Mouse (Mus musculus): ENCODE results near the gene Snapc3. TPM values are rescaled to one million over a fixed set of nuclear protein-coding genes. Genes with fewer than 3 reads are reported as not detected.

Gene Snapc3
- total and polyA plus RNA-seq, 2 experiments from 2014 or later = 23.6 to 34.6 TPM

DNA sequence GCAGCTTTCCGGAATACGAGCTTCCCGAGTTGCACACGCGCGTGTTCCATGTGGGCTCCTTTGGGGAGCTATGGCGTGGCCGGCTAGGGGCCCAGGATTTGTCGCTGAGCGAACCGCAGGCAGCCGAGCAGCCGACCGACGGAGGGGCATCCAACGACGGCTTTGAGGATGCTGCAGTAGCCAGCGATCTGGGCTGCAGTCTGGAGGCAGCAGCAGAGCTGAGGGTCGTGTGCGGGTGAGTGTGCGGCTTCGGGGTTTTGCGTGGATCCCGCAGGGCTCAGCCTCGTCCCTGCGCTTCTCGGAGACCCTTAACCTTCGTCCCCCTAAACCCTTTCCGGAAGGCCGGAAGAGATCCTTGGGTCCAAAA, 279 bp downstream of the Snapc3 start:
- Histone ChIP-seq H3K27me3 (ENCODE audit: control insufficient read depth, insufficient read depth, low read length) (no peaks in the 10 kb centered on the region), H3K9me3 (replicated peaks; ENCODE audit: control insufficient read depth, low read length) (0 out of 2 replicates have a peak, but pooled peaks cover 8% of the 10 kb centered on the region), H3K4me2 (ENCODE audit: low read depth, low read length) (peak overlapping the region; percentile 83), H3K4me3 (ENCODE audit: low read depth, low read length) (peak overlapping the region; percentile 97), H3K27ac (ENCODE audit: low read depth) (peak overlapping the region; percentile 79), H3K4me1 (ENCODE audit: control insufficient read depth, insufficient read depth) (no peaks in the 10 kb centered on the region), H3K36me3 (replicated peaks; ENCODE audit: control insufficient read depth, insufficient read depth, low read length) (peaks cover 4% of the 10 kb centered on the region; the same call in 1 of the 2 replicates), H3K9ac (replicated peaks; ENCODE audit: low read depth, low read length) (peak overlapping the region; percentile 94)
- ATAC-seq (ENCODE audit: insufficient read depth, low read depth) (peak; percentile 40), DNase-seq (ENCODE audit: low spot score) (no peak)
- TF ChIP-seq CTCF (IDR thresholded peaks at IDR 0.05; ENCODE audit: low read depth) (no peak), EP300 (IDR thresholded peaks at IDR 0.05; ENCODE audit: low read depth) (no peak)
- under 1% methylated on average over 30 of the region's 30 CpGs for WGBS

DNA sequence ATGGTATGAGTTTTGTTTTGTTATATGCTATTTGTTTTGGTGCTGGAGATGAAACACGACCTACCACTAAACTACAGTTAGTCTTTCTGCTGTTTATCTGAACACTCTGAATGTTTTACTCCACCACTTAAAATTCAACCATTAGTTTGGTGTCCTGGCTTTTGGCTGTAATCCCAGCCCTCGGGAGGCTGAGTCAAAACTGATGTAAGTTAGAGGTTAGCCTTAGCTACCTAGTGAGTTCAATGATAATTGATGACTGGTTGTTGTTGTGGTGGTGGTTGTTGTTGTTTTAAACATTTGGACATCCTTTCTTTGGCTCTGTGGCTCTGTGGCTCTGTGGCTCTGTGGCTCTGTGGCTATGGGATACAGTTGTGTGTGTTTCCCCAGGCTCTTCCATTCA, 1.3 kb downstream of the Snapc3 start:
- Histone ChIP-seq H3K4me1 (ENCODE audit: control insufficient read depth, insufficient read depth) (no peaks in the 10 kb centered on the region), H3K9ac (replicated peaks; ENCODE audit: low read depth, low read length) (0 out of 2 replicates have a peak overlapping the region, but pooled peaks have one; percentile 94), H3K27me3 (ENCODE audit: control insufficient read depth, insufficient read depth, low read length) (no peaks in the 10 kb centered on the region), H3K4me3 (ENCODE audit: low read depth, low read length) (peak overlapping the region; percentile 97), H3K4me2 (ENCODE audit: low read depth, low read length) (peak overlapping the region; percentile 83), H3K27ac (ENCODE audit: low read depth) (no peak overlapping the region), H3K36me3 (replicated peaks; ENCODE audit: control insufficient read depth, insufficient read depth, low read length) (peaks cover 13% of the 10 kb centered on the region; the same call in 1 of the 2 replicates), H3K9me3 (replicated peaks; ENCODE audit: control insufficient read depth, low read length) (0 out of 2 replicates have a peak, but pooled peaks cover 8% of the 10 kb centered on the region)
- WGBS = 60% methylated on average over 2 of the region's 2 CpGs
- TF ChIP-seq EP300 (IDR thresholded peaks at IDR 0.05; ENCODE audit: low read depth) = no peak
- TF ChIP-seq CTCF (IDR thresholded peaks at IDR 0.05; ENCODE audit: low read depth) = no peak
- DNase-seq (ENCODE audit: low spot score) = no peak
- no peak for ATAC-seq (ENCODE audit: insufficient read depth, low read depth)

DNA sequence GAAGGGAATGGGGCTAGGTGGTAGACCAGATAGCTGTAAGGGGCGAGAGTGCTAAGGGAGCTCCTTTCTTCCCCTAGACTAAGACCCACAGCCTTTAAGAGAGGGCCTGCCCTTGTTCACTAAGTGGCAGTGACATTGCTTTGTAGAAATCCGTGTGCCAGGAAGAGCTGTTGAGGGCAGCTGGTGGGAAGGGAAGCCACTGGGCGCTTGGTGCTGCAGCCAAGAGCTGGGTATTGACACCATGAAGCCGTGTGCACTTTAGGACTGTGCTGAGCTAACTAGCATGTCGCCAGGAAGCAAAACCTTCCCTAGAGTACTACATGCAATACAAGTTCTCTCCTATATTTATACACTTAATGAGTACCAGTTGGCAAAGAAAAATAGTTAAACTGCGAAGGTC, 6.1 kb downstream of the Snapc3 start:
- Histone ChIP-seq H3K4me2 (ENCODE audit: low read depth, low read length) (no peak overlapping the region), H3K4me3 (ENCODE audit: low read depth, low read length) (no peak overlapping the region), H3K27me3 (ENCODE audit: control insufficient read depth, insufficient read depth, low read length) (no peaks in the 10 kb centered on the region), H3K27ac (ENCODE audit: low read depth) (no peak overlapping the region), H3K36me3 (replicated peaks; ENCODE audit: control insufficient read depth, insufficient read depth, low read length) (peaks cover 42% of the 10 kb centered on the region), H3K9me3 (replicated peaks; ENCODE audit: control insufficient read depth, low read length) (no peaks in the 10 kb centered on the region), H3K9ac (replicated peaks; ENCODE audit: low read depth, low read length) (no peak overlapping the region), H3K4me1 (ENCODE audit: control insufficient read depth, insufficient read depth) (no peaks in the 10 kb centered on the region)
- TF ChIP-seq CTCF (IDR thresholded peaks at IDR 0.05; ENCODE audit: low read depth) = no peak
- ATAC-seq (ENCODE audit: insufficient read depth, low read depth) (no peak), DNase-seq (ENCODE audit: low spot score) (no peak)
- 93% methylated on average over 6 of the region's 6 CpGs for WGBS

DNA sequence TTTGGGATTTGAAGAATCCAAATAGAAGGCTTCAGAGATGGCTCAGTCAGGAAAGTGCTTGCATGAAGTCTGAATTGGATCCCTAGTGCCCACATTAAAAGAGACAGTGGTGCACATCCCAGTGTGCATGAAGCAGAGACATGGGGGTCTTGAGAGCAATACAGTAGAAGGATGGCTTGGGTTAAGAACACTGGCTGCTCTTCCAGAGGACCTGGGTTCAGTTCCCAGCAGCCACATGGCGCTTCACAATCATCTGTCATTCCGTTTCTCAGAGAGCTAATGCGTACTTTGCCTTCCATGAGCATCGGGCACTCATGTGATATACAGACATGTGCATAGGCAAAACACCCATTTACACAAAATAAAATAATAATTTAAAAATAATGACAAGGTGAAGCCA, 7.6 kb downstream of the Snapc3 start:
- Histone ChIP-seq H3K9ac (replicated peaks; ENCODE audit: low read depth, low read length) (no peak overlapping the region), H3K4me1 (ENCODE audit: control insufficient read depth, insufficient read depth) (no peaks in the 10 kb centered on the region), H3K36me3 (replicated peaks; ENCODE audit: control insufficient read depth, insufficient read depth, low read length) (peaks cover 51% of the 10 kb centered on the region), H3K9me3 (replicated peaks; ENCODE audit: control insufficient read depth, low read length) (no peaks in the 10 kb centered on the region), H3K27me3 (ENCODE audit: control insufficient read depth, insufficient read depth, low read length) (no peaks in the 10 kb centered on the region), H3K4me2 (ENCODE audit: low read depth, low read length) (no peak overlapping the region), H3K4me3 (ENCODE audit: low read depth, low read length) (no peak overlapping the region), H3K27ac (ENCODE audit: low read depth) (no peak overlapping the region)
- 97% methylated on average over 4 of the region's 4 CpGs for WGBS
- TF ChIP-seq EP300 (IDR thresholded peaks at IDR 0.05; ENCODE audit: low read depth) (no peak), CTCF (IDR thresholded peaks at IDR 0.05; ENCODE audit: low read depth) (no peak)
- ATAC-seq (ENCODE audit: insufficient read depth, low read depth) (no peak), DNase-seq (ENCODE audit: low spot score) (no peak)

DNA sequence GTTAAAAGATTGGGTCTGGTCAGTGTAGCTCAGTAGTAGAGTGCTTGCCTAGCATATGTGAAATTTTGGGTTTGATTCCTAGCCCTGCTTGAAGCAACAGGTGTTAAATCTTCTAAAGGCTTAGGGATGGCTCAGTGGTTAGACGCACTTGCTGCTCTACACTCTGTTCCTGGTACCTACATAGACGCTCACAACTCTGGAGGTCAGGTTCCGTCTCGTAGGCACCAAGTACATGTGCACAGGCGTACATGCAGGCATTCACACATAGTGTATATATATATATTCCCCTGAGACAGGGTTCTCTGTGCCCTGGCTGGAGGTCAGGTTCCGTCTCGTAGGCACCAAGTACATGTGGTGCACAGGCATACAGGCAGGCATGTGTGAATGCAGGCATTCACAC, 9.6 kb downstream of the Snapc3 start:
- DNase-seq (ENCODE audit: low spot score) = no peak
- Histone ChIP-seq H3K9me3 (replicated peaks; ENCODE audit: control insufficient read depth, low read length) (no peaks in the 10 kb centered on the region), H3K4me2 (ENCODE audit: low read depth, low read length) (no peak overlapping the region), H3K36me3 (replicated peaks; ENCODE audit: control insufficient read depth, insufficient read depth, low read length) (peaks cover 61% of the 10 kb centered on the region), H3K4me3 (ENCODE audit: low read depth, low read length) (no peak overlapping the region), H3K9ac (replicated peaks; ENCODE audit: low read depth, low read length) (no peak overlapping the region), H3K27me3 (ENCODE audit: control insufficient read depth, insufficient read depth, low read length) (no peaks in the 10 kb centered on the region), H3K4me1 (ENCODE audit: control insufficient read depth, insufficient read depth) (no peaks in the 10 kb centered on the region), H3K27ac (ENCODE audit: low read depth) (no peak overlapping the region)
- ATAC-seq (ENCODE audit: insufficient read depth, low read depth) = no peak
- 92% methylated on average over 7 of the region's 7 CpGs for WGBS
- TF ChIP-seq CTCF (IDR thresholded peaks at IDR 0.05; ENCODE audit: low read depth) (no peak), EP300 (IDR thresholded peaks at IDR 0.05; ENCODE audit: low read depth) (no peak)

DNA sequence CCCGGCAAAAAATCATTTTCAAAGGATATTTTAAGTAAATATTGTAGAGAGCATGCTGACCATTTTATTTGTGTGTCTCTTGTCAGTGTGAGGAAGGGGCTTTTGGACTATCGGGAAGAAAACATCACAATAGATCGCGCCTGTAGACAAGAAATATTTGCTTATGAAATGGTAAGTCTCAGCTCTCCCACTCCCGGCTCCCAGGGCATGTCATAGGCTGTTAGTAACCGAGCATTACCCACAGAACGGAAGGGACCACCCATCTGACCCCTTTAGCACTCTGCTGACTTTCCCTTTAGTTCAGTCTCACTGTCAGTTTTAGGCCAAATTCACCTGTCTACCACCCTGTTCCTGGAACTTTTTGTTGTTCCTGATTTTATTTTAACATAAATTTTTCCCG, 10.2 kb downstream of the Snapc3 start:
- TF ChIP-seq EP300 (IDR thresholded peaks at IDR 0.05; ENCODE audit: low read depth) (no peak), CTCF (IDR thresholded peaks at IDR 0.05; ENCODE audit: low read depth) (no peak)
- ATAC-seq (ENCODE audit: insufficient read depth, low read depth) = no peak
- 90% methylated on average over 8 of the region's 8 CpGs for WGBS
- no peak for DNase-seq (ENCODE audit: low spot score)
- Histone ChIP-seq H3K4me2 (ENCODE audit: low read depth, low read length) (no peak overlapping the region), H3K9me3 (replicated peaks; ENCODE audit: control insufficient read depth, low read length) (no peaks in the 10 kb centered on the region), H3K27ac (ENCODE audit: low read depth) (no peak overlapping the region), H3K4me3 (ENCODE audit: low read depth, low read length) (no peak overlapping the region), H3K27me3 (ENCODE audit: control insufficient read depth, insufficient read depth, low read length) (no peaks in the 10 kb centered on the region), H3K4me1 (ENCODE audit: control insufficient read depth, insufficient read depth) (no peaks in the 10 kb centered on the region), H3K9ac (replicated peaks; ENCODE audit: low read depth, low read length) (no peak overlapping the region), H3K36me3 (replicated peaks; ENCODE audit: control insufficient read depth, insufficient read depth, low read length) (peaks cover 63% of the 10 kb centered on the region)

Measured in heart, postnatal 0 days (tissue).